Mouse (Mus musculus): ENCODE measurements around the gene Tshb.
A peak's percentile ranks its signal among the peaks of the same experiment; 100 is the strongest.

Tshb gene

GRCm38 (mm10) chr3:102782618-102783017 is at the start of gene Tshb:
TSS of gene Tshb (minus strand) at chr3:102782718.
- DNase-seq (ENCODE audit: low read depth, low spot score): no peak

GRCm38 (mm10) chr3:102803937-102804336 is 21.4 kb upstream of the Tshb start:
- DNase-seq (ENCODE audit: low read depth, low spot score): peak; percentile 36

GRCm38 (mm10) chr3:102787369-102787768 is 4.9 kb upstream of the Tshb start:
- DNase-seq (ENCODE audit: low read depth, low spot score): no peak

GRCm38 (mm10) chr3:102773018-102773417 is 9.5 kb downstream of the Tshb start:
- DNase-seq (ENCODE audit: low read depth, low spot score): no peak

- DNase-seq (ENCODE audit: low read depth, low spot score): no peak
These were observed 17.7 kb downstream of the Tshb start for GRCm38 (mm10) chr3:102764850-102765249.

GRCm38 (mm10) chr3:102763713-102764400 is 18.7 kb downstream of the Tshb start:
- peak; percentile 17 for DNase-seq (ENCODE audit: low read depth, low spot score)

- DNase-seq (ENCODE audit: low read depth, low spot score): no peak
These were observed 20.1 kb downstream of the Tshb start for GRCm38 (mm10) chr3:102762388-102762787.

GRCm38 (mm10) chr3:102760236-102760635 is 22.3 kb downstream of the Tshb start:
- DNase-seq (ENCODE audit: low read depth, low spot score): no peak

- no peak for DNase-seq (ENCODE audit: low read depth, low spot score)
These were observed 25.5 kb downstream of the Tshb start for GRCm38 (mm10) chr3:102757019-102757418.

GRCm38 (mm10) chr3:102755801-102756200 is 26.7 kb downstream of the Tshb start:
- no peak for DNase-seq (ENCODE audit: low read depth, low spot score)

GRCm38 (mm10) chr3:102752457-102752856 is 30.1 kb downstream of the Tshb start:
- no peak for DNase-seq (ENCODE audit: low read depth, low spot score)

- no peak for DNase-seq (ENCODE audit: low read depth, low spot score)
These were observed 30.5 kb downstream of the Tshb start for GRCm38 (mm10) chr3:102752053-102752452.

- DNase-seq (ENCODE audit: low read depth, low spot score): no peak
These were observed 31.0 kb downstream of the Tshb start for GRCm38 (mm10) chr3:102751536-102751935.

- no peak for DNase-seq (ENCODE audit: low read depth, low spot score)
These were observed 31.4 kb downstream of the Tshb start for GRCm38 (mm10) chr3:102751136-102751535.

GRCm38 (mm10) chr3:102748686-102749085 is 33.8 kb downstream of the Tshb start:
- no peak for DNase-seq (ENCODE audit: low read depth, low spot score)

GRCm38 (mm10) chr3:102748038-102748437 is 34.5 kb downstream of the Tshb start:
- DNase-seq (ENCODE audit: low read depth, low spot score): no peak

- no peak for DNase-seq (ENCODE audit: low read depth, low spot score)
These were observed 36.3 kb downstream of the Tshb start for GRCm38 (mm10) chr3:102746174-102746573.

GRCm38 (mm10) chr3:102744657-102745056 is 37.9 kb downstream of the Tshb start:
- peak; percentile 46 for DNase-seq (ENCODE audit: low read depth, low spot score)

- DNase-seq (ENCODE audit: low read depth, low spot score): no peak
These were observed 38.6 kb downstream of the Tshb start for GRCm38 (mm10) chr3:102743781-102744471.

- no peak for DNase-seq (ENCODE audit: low read depth, low spot score)
These were observed 39.3 kb downstream of the Tshb start for GRCm38 (mm10) chr3:102743202-102743601.

GRCm38 (mm10) chr3:102742725-102743124 is 39.8 kb downstream of the Tshb start:
- DNase-seq (ENCODE audit: low read depth, low spot score): no peak

GRCm38 (mm10) chr3:102738926-102739325 is 43.6 kb downstream of the Tshb start:
- no peak for DNase-seq (ENCODE audit: low read depth, low spot score)

All from skeletal muscle tissue, adult 2 months (tissue).